Mouse (Mus musculus): ENCODE measurements around the gene Bad.

DNA sequence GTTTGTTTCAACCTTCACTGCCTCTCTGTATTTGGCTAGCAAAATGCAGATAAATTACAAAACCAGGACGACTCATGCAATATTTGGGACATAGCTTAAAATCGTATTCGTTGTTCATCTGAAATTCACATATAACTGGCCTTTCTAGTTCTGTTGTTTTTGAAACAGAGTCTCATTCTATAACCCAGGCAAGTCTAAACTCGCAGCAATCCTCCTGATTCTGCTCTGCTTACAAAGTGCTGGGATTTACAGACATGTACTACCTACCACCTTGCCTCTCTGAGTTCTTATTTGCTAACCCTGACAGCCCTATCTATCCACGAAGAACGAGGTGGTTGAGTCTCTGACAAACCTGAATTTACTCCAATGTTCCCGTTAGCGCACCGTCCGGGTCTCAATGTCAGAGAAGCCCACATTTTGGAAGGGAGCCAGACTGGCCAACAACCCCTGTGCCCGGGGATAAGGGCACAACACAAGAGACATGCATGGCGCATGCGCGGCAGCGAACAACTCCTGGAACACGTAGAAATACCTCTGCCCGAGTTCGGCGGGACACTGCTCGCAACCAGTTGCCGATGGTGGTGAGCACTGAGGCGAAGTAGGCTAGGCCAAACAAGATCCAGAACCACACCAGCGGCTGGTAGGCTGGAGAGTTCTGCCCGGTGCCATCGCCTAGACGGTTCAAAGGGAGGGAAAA, 15.0 kb upstream of the Bad start:
- TF ChIP-seq CTCF (IDR thresholded peaks at IDR 0.05; ENCODE audit: low read depth, low read length) = no peak
- no peak for TF ChIP-seq POLR2A (IDR thresholded peaks at IDR 0.05; ENCODE audit: extremely low read depth, insufficient read depth, low read length)
